Mouse (Mus musculus): ENCODE results near the gene Ajm1.

DNA sequence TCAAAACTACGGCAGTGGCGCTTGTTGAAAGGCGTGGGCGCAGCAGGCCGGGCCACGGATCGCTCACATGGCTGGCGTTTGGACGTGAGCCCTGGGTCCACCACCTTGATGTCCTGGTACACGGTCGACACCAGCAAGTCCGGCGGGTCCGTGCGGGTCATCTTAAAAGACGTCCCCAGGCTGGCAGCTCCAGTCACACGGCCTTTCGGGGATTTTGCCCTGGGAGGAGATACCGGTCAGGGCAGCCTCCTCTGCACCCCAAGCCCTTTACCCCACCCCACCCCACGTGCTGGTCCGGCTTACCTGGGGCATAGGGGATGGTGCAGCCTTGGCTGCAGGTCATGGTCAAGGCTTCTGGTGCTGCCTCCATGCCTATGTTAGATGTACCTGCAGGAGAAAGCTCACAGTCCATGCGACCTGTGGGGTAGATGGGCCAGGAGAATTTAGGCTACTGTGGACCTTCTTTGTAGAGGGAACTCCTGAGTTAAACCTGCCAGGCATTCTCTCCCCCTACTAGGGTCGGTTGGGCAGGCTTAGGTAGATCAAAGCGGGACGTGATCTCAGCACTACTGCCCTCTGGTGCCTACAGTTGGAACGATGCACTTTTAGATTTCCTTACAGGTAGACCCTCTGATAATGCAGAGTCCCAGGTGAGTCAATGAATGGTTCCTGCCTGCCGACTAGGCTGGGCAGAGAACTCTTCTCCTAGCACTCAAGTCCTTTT is 1.7 kb downstream of the Ajm1 start:
- TF ChIP-seq CTCF (IDR thresholded peaks at IDR 0.05; ENCODE audit: borderline replicate concordance, control insufficient read depth, extremely low read depth, insufficient read depth, low read length, poor library complexity) (no peak), POLR2A (IDR thresholded peaks at IDR 0.05; ENCODE audit: control insufficient read depth, extremely low read depth, insufficient read depth, low read length, poor library complexity) (no peak)
